Mouse (Mus musculus) midbrain, embryonic 10.5 days (tissue): ENCODE measurements around the gene Rapgef1. TPM values are rescaled to one million over a fixed set of nuclear protein-coding genes. Genes with fewer than 3 reads are reported as not detected.

Experiments used
- DNase-seq: peaks from one replicate; pipeline ENCODE4 v3.0.0-alpha.2; 2017; ENCODE audit warnings: low spot score
- H3K27ac ChIP-seq: fragments of 300-500 bp; sonication (generic); replicated peaks from 2 replicates; pipeline ENCODE4 v1.5.1; 2016; ENCODE audit warnings: mild to moderate bottlenecking
- H3K27me3 ChIP-seq: fragments of 300-500 bp; sonication (generic); 2 replicates; pipeline ENCODE4 v1.6.1; 2016; ENCODE audit warnings: low read depth, mild to moderate bottlenecking; ENCODE audit not compliant: poor library complexity, severe bottlenecking
- H3K36me3 ChIP-seq: fragments of 300-500 bp; sonication (generic); 2 replicates; pipeline ENCODE4 v1.6.1; 2016; ENCODE audit warnings: mild to moderate bottlenecking, moderate library complexity
- H3K4me1 ChIP-seq: fragments of 300-500 bp; sonication (generic); 2 replicates; pipeline ENCODE4 v1.6.1; 2016
- H3K4me3 ChIP-seq: fragments of 300-500 bp; sonication (generic); 2 replicates; pipeline ENCODE4 v1.5.1; 2016; ENCODE audit warnings: mild to moderate bottlenecking, moderate library complexity
- H3K9me3 ChIP-seq: fragments of 300-500 bp; sonication (generic); replicated peaks from 2 replicates; pipeline ENCODE4 v1.6.1; 2016; ENCODE audit warnings: mild to moderate bottlenecking
- WGBS: fragments of 180-500 bp; shearing (Covaris S2); methylation state at CpG from one replicate; pipeline ENCODE4 v1.1.7; 2016; 5-methylcytosine and 5-hydroxymethylcytosine counted together
- polyA plus RNA-seq: library from polyadenylated mRNA; unstranded; fragments of >200 nt; fragmentation: Nextera tagmentation; extraction: Ambion mirVana; gene quantifications from 2 replicates; pipeline ENCODE4 v1.2.1, GENCODE M21; 2016

Gene Rapgef1
- polyA plus RNA-seq, 1 experiment from 2014 or later: 14.4 TPM

DNA sequence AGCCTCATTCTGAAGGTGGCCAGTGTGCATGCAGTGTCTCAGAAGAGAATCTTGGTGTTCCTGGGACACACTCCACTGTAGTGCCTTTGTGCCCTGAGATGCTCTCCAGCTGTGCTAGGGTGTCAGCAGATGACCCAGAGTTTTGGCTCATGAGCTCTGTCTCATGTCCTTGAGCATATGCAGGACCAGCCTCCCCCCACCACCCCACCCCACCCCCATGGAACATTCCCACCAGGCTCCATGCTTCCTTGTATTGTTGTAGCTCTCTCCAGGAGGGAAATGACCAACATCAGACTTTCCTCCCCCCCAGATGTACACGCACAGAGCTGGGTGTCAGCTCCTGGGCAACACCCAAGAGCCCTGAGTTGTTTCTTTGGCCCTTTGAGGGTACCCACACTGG is 19.9 kb downstream of the Rapgef1 start:
- DNase-seq: no peak
- Histone ChIP-seq H3K36me3 (0 out of 2 replicates have a peak, but pooled peaks cover 8% of the 10 kb centered on the region), H3K27ac (no peak overlapping the region), H3K9me3 (no peaks in the 10 kb centered on the region), H3K27me3 (no peaks in the 10 kb centered on the region), H3K4me1 (peaks cover 22% of the 10 kb centered on the region), H3K4me3 (no peak overlapping the region)
- 74% methylated on average over 1 of the region's 1 CpGs for WGBS

DNA sequence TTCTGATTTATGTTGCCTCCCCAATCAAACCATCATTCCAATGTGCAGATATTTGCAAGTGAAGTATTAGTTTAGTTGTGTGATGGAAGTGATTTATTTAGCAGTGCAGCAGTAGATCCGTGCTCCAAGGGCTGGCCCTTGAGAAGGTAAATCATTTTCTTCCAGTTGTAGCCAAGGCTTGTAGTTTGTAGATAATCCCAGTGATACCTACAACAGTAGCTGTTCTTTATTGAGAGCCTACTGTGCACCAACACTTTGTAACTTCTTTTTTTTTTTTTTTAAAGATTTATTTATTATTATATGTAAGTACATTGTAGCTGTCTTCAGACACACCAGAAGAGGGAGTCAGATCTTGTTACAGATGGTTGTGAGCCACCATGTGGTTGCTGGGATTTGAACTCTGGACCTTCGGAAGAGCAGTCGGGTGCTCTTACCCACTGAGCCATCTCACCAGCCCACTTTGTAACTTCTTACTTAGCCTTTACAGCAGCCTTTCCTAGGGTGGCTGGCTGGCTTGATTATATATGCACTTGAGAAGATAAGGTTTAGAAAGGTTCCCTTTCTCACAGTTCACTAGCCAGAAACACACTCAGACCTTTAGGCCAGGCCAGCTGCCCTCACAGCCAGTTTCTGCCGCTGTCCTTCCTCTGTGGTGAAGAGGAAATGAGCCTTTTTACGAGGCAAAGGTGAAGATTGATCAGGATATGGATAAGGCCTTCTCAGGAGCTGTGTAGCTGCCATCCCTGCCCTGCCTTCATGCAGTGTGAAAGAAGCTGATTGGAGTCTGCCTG is 20.6 kb downstream of the Rapgef1 start:
- H3K27ac ChIP-seq: no peak overlapping the region
- no peak overlapping the region for H3K4me3 ChIP-seq
- DNase-seq: no peak
- no peaks in the 10 kb centered on the region for H3K9me3 ChIP-seq
- peaks cover 12% of the 10 kb centered on the region; the same call in 1 of the 2 replicates for H3K36me3 ChIP-seq
- WGBS: 91% methylated on average over 5 of the region's 5 CpGs
- peaks cover 22% of the 10 kb centered on the region for H3K4me1 ChIP-seq
- H3K27me3 ChIP-seq: no peaks in the 10 kb centered on the region

DNA sequence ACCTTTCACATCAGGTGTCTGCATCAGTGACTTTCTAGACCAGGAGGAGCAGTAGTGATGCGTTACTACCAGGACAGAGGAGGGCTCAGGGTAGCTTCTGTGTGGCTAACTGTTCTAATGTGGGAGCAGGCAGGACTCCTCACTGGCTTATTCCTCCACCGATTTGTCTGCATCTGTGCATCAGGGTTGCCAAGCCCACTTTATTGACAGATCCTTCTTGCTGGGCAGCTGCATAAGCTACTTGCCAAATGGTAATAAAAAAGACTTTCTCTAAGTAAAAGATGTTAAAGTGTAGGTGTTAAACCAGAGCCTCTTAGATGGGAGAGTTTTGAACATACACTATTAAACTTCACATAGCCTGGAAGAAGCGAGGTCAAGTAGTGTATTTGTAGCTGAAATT is 22.2 kb downstream of the Rapgef1 start:
- no peaks in the 10 kb centered on the region for H3K9me3 ChIP-seq
- peaks cover 12% of the 10 kb centered on the region; the same call in 1 of the 2 replicates for H3K36me3 ChIP-seq
- DNase-seq: no peak
- H3K4me1 ChIP-seq: peaks cover 22% of the 10 kb centered on the region
- H3K27ac ChIP-seq: no peak overlapping the region
- 92% methylated on average over 3 of the region's 3 CpGs for WGBS
- H3K4me3 ChIP-seq: no peak overlapping the region
- H3K27me3 ChIP-seq: no peaks in the 10 kb centered on the region

DNA sequence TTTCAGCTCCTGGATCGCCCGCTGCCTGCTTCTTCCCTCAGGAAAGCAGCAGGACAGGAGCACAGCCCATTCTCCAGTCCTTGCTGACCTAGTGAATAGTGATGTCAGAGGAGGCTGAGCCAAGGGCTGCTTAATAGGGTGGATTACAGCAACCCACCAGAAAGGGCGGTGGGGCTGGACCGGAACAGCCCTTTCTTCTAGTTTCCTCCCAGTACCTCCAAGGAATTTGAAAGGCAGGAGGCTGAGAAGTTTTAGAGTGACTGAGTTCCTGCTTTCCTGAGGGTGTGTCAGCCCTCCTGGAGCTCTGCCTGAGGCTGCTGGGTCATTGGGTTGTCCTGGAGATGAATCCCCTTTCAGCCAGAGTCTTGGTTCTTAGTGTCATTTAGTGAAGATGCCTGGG is 23.9 kb downstream of the Rapgef1 start:
- H3K36me3 ChIP-seq: peaks cover 8% of the 10 kb centered on the region; the same call in 1 of the 2 replicates
- no peaks in the 10 kb centered on the region for H3K27me3 ChIP-seq
- DNase-seq: no peak
- H3K4me3 ChIP-seq: no peak overlapping the region
- no peaks in the 10 kb centered on the region for H3K9me3 ChIP-seq
- 45% methylated on average over 4 of the region's 4 CpGs for WGBS
- H3K4me1 ChIP-seq: peaks cover 19% of the 10 kb centered on the region
- peak overlapping the region; percentile 33; the same call in 1 of the 2 replicates for H3K27ac ChIP-seq

DNA sequence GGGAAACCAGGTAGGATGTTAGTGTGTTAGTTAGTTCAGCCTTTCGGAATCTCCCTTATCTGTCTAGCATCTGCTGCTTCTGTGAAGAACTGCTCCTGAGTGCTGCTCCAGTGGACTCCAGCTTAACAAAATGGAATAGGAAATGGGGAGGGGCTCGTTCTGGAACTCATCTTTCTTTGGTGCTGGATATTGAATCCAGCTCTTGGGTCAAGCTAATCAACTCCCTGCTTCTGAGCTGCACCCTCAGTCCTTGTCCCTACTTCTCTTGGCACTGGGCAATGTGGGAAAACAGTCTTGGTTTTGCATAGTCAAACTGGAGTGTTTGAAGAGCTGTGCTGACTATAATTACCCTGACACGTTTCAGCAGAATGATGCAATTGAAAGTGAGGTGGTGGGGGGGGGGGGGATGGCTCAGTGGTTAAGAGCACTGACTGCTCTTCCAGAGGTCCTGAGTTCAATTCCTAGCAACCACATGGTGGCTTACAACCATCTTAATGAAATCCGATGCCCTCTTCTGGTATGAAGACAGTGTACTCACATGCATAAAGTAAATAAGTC is 25.6 kb downstream of the Rapgef1 start:
- Histone ChIP-seq H3K27ac (no peak overlapping the region), H3K36me3 (peaks cover 8% of the 10 kb centered on the region; the same call in 1 of the 2 replicates), H3K4me1 (peaks cover 19% of the 10 kb centered on the region), H3K4me3 (no peak overlapping the region), H3K9me3 (no peaks in the 10 kb centered on the region), H3K27me3 (no peaks in the 10 kb centered on the region)
- 82% methylated on average over 4 of the region's 4 CpGs for WGBS
- no peak for DNase-seq

DNA sequence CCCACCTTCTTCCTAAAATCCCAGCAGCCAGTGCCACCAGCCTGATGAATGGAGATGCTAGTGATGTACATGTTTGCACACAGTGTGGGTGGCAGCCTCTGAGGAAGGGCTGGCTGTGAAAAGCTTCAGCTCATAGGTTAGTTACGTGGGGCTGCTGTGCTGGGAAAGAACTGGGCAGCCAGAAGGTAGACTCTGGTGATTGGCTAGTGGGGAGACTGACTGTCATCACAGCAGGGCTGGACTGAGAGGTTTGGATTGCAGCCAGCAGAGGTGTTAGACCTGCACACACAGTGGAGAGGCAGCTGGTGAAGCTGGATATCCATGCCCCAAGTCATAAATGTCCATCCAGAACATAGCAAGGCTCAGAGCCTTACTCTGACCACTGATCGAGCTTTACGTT is 27.1 kb downstream of the Rapgef1 start:
- no peak for DNase-seq
- Histone ChIP-seq H3K4me1 (peaks cover 27% of the 10 kb centered on the region), H3K27ac (no peak overlapping the region), H3K27me3 (no peaks in the 10 kb centered on the region), H3K4me3 (no peak overlapping the region), H3K9me3 (no peaks in the 10 kb centered on the region), H3K36me3 (peaks cover 8% of the 10 kb centered on the region; the same call in 1 of the 2 replicates)
- WGBS: 92% methylated on average over 3 of the region's 3 CpGs

DNA sequence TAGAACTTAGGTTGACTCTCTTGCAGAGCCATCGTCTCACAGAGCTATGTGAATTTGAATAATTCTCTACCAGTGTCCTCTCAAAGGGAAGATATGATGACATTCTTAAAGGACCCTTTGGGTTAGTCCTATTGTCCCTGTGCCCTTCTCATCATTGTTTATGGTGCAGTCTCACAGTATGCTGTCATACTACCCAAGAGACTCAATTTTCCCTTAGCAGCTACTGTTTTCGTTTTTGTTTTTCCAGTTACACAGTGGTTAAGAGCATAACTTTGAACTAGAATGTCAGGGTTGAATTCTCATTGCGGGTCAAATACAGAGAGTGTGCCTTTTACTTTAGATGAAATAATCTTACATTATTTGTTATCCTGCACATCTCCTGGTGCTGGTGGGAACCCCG is 27.6 kb downstream of the Rapgef1 start:
- H3K27ac ChIP-seq: no peak overlapping the region
- H3K27me3 ChIP-seq: no peaks in the 10 kb centered on the region
- H3K4me1 ChIP-seq: peaks cover 29% of the 10 kb centered on the region
- DNase-seq: no peak
- no peaks in the 10 kb centered on the region for H3K9me3 ChIP-seq
- WGBS: 93% methylated on average over 4 of the region's 4 CpGs
- H3K4me3 ChIP-seq: no peak overlapping the region
- H3K36me3 ChIP-seq: peaks cover 8% of the 10 kb centered on the region; the same call in 1 of the 2 replicates

DNA sequence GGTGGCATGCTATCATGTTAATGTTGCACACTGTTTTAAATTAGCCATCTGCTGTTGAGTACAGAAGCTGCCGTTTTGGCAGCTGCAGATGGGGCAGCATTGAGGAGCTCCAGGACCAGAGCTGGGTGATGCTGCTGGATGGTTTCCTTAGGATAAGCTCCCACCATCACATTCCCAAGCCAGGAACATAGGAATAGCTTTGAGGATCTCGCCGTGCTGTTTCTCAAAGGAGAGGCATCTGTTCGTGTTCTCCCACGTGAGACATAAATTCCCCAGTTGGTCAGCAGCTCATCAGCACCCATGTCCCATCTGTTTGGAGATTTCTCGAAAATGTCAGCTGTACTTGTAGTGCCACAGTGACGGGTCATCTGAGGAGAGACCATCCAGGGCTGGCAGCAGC is 28.3 kb downstream of the Rapgef1 start:
- WGBS: 90% methylated on average over 7 of the region's 7 CpGs
- Histone ChIP-seq H3K36me3 (peaks cover 8% of the 10 kb centered on the region; the same call in 1 of the 2 replicates), H3K9me3 (no peaks in the 10 kb centered on the region), H3K27ac (no peak overlapping the region), H3K4me1 (peaks cover 29% of the 10 kb centered on the region), H3K27me3 (no peaks in the 10 kb centered on the region), H3K4me3 (no peak overlapping the region)
- DNase-seq: no peak

DNA sequence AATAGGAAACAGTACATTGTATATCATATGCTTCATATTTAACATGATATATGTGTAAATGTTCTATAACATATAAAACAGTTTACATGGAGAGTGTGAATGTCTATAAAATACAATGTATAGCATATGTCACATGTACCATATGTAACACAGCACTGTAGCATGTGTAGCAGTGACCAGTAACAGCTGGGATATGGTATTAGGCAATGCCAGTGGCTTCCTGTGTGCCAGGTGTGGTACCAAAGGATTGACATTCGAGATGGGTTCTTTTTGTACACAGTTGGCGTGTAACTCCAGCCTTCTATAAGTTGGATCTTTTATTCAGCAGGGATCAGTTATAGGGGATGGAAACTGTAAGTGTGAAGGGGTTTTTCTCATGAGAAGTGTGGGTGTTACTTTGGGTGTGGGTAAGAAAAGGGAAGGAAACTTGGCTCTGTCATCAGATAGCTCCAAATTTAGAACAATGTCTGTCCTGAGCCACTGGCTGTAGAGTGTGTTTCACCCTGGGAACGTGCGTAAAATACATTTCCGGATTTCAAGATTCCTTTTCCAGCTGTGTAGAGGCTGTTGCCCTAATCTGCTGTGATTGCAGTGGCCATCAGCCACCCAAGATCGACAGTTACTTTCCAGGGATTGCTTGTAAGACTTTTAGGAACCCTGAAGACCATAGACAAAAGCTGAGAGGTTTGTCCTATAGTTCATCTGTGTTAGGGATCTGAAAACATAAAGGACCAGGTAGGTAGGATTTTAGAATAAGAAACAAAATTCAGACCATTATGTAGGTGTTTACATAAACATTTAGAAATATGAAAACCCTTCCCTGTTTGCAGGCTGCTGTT is 29.7 kb downstream of the Rapgef1 start:
- no peaks in the 10 kb centered on the region for H3K9me3 ChIP-seq
- peaks cover 4% of the 10 kb centered on the region; the same call in 1 of the 2 replicates for H3K36me3 ChIP-seq
- H3K27ac ChIP-seq: no peak overlapping the region
- DNase-seq: no peak
- no peak overlapping the region for H3K4me3 ChIP-seq
- 91% methylated on average over 6 of the region's 6 CpGs for WGBS
- H3K4me1 ChIP-seq: peaks cover 28% of the 10 kb centered on the region
- no peaks in the 10 kb centered on the region for H3K27me3 ChIP-seq

DNA sequence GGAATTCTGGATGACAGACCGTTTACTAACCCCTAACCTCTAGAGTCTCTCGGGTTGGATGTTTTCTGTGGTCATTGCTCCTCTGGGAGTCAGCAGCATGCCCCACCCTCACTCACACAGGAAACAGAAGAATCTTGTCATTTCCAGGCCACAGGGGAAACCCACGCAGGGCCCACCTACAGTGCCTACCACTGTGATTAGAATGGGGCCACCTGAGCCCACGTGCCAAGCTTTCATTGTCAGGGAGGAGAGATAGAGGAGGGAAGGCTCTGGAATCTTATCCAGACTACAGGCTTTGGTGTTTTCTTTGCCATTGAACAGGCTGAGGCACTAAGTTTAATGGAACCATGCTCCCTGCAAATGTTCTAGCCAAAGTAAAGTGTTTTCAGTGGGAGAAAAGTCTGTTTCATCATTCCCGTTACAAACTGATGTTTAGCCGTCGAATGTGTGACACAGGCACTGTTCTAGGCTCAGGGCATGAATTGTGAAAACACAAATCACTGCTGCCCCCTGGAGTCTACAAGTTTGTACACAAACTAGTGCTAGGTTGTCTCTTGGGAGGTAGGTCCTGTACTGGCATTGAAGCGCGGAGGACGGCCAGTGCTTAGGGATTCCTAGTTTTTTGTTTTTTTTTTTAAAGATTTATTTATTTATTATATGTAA is 30.4 kb downstream of the Rapgef1 start:
- Histone ChIP-seq H3K36me3 (no peaks in the 10 kb centered on the region), H3K27ac (no peak overlapping the region), H3K4me1 (peaks cover 28% of the 10 kb centered on the region), H3K4me3 (no peak overlapping the region), H3K9me3 (no peaks in the 10 kb centered on the region), H3K27me3 (no peaks in the 10 kb centered on the region)
- WGBS: 93% methylated on average over 10 of the region's 10 CpGs
- DNase-seq: no peak

DNA sequence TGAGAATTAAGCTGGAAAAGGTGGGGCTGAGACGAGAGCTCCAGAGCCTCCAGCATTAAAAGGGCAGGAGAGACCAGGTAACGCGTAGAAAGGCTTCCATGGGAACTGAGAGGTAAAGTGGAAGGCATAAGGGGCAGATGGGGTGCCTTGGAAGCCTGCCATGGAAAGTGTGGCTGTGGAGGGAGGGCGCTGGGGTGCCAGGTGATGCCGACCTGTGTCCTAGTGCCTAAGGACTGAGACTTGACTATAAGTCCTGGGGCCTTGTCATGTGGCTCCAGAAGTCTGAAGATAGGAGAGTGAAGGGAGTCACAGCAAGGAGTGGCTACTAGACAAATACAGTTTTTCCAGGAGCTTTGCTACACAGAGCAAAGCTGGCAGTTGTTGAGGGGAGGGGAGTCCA is 32.4 kb downstream of the Rapgef1 start:
- Histone ChIP-seq H3K4me1 (peaks cover 28% of the 10 kb centered on the region), H3K36me3 (no peaks in the 10 kb centered on the region), H3K9me3 (no peaks in the 10 kb centered on the region), H3K27me3 (no peaks in the 10 kb centered on the region), H3K27ac (no peak overlapping the region), H3K4me3 (no peak overlapping the region)
- DNase-seq: no peak
- 92% methylated on average over 5 of the region's 5 CpGs for WGBS

DNA sequence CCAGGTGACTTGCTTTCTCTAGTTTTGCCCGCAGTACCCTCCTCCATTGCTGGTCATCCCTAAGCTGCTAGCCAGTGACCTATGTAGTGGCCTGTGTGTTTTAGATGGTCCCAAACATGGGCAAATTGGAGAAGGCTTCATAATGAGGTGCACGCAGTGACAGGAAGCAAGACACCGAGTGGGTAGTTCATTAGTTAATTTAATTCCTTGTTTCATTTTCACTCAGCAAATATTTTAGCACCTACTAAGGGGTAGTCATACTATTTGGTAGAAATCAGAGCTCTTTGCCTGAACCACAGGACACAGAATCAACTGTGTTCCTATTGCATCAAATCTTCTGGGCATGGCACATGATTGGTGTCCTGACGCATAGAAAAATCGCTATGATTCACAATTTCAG is 35.9 kb downstream of the Rapgef1 start:
- Histone ChIP-seq H3K27ac (no peak overlapping the region), H3K36me3 (no peaks in the 10 kb centered on the region), H3K4me3 (no peak overlapping the region), H3K27me3 (no peaks in the 10 kb centered on the region), H3K4me1 (peaks cover 28% of the 10 kb centered on the region), H3K9me3 (no peaks in the 10 kb centered on the region)
- WGBS: 93% methylated on average over 5 of the region's 5 CpGs
- no peak for DNase-seq
